Mouse (Mus musculus): ENCODE results near the gene P2rx3. TPM values are rescaled to one million over a fixed set of nuclear protein-coding genes. Genes with fewer than 3 reads are reported as not detected.
A peak's percentile ranks its signal among the peaks of the same experiment; 100 is the strongest.

Gene P2rx3
- total RNA-seq, 2 experiments from 2014 or later = 2.0 to 2.6 TPM

DNA sequence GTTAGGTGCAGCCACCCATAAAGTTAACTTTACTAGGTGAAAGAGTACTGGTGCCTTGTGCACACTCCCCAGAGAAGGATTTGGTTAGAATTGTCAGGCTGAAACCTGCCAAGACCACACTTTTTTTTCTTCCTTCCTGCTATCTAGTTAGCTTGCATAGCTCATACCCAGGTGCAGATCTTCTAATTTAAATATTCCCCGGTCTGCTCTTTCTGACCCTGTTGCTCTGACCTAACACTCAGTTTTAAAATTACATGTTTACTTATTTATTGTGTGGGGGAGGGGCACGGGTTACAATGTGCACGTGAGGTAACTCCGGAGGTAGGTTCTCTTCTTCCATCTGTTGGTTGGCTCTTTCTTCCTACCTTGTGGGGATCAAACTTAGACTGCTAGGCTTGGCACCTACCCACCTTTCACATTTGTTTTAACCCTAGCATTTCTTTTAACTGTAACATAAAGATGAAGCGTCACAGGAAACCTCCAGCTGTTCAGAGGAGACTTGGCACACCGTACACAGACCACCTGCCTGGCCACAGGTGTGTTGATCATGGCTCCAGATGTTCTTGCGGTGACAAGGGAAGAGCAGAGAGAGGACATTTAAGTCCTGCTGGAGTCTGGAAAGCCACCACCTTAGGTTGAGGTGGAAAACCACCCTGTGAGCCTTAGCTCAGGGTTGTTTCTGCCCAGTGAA is 73.0 kb downstream of the P2rx3 start:
- DNase-seq (ENCODE audit: extremely low spot score in 1 of 2, low spot score in 2 of 2) = no peak
- intact Hi-C loops (cut with DNase I) = no loop called here
- TF ChIP-seq CTCF (IDR thresholded peaks at IDR 0.05) = no peak
- H3K4me3 ChIP-seq = no peak overlapping the region
- no peak overlapping the region for H3K27ac ChIP-seq

DNA sequence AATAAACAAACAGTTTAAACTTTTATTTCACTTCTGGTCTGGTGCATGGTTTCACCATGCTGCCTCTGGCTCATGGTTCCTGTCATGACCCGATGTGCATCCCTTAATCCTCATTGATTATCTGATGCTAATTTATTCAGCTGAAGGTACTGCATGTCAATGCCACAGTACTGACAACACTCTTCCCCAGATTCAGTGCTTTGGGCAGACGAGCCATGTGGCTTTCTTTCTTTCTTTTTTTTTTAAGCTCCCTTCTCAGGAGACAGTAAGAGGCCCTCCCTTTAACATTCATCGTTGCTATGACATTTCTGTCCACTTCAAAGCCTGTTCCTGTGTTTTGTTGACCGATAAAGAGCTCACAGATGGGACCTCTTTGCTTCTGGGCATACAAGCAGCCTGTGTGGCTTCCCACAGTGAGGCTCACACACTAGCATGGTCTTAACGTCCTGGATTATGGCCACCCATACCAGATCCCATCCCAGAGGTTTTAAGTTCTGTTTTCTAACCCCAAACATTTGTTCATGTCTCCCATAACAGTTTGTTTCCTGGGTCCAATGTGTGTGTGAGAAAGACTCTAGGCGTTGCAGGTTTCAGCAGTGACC is 74.3 kb downstream of the P2rx3 start:
- intact Hi-C loops (cut with DNase I) = no loop called here
- no peak overlapping the region for H3K4me3 ChIP-seq
- TF ChIP-seq CTCF (IDR thresholded peaks at IDR 0.05) = no peak
- no peak overlapping the region for H3K27ac ChIP-seq
- no peak for DNase-seq (ENCODE audit: extremely low spot score in 1 of 2, low spot score in 2 of 2)

DNA sequence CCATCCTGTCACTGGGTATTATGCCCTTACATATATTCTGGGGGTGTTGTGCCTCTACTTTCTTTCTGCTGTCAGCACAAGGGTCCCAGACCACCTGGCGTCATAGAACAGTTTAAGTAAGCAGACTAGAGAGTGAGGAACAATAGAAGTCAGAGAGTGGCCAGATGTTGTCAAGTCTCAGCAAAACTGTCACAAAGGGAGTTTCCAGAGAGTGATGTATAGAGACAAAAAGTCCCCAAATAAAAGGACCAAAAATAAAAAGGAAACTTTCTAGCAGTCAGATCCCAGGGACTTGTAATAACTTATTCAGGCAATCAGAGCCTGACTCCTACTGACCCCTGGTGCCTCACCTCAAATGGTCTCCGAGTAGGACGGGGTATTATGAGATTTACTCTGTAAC is 75.4 kb downstream of the P2rx3 start:
- DNase-seq (ENCODE audit: extremely low spot score in 1 of 2, low spot score in 2 of 2) = no peak
- no peak overlapping the region for H3K27ac ChIP-seq
- no peak overlapping the region for H3K4me3 ChIP-seq
- intact Hi-C loops (cut with DNase I) = no loop called here
- TF ChIP-seq CTCF (IDR thresholded peaks at IDR 0.05) = no peak

DNA sequence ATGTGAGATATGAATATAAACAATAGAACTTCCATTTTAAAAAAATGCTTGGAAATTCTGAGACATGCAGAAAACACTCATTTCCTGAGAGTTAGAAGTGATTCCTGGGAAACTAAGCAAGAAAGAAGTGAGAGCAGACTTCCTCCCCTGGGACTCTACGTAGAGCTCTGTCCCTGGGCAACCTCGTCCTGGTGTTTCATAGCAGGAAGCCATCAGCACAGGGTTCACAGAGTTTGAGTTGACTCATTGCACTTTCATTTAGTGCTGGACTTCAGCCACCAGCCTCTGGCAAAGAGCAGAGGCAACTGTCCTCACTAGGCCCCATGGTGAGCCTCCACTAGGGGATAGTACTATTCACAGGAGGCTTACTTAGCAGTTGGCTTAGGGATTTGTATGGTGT is 76.0 kb downstream of the P2rx3 start:
- intact Hi-C loops (cut with DNase I) = no loop called here
- Histone ChIP-seq H3K27ac (no peak overlapping the region), H3K4me3 (no peak overlapping the region)
- no peak for TF ChIP-seq CTCF (IDR thresholded peaks at IDR 0.05)
- no peak for DNase-seq (ENCODE audit: extremely low spot score in 1 of 2, low spot score in 2 of 2)

DNA sequence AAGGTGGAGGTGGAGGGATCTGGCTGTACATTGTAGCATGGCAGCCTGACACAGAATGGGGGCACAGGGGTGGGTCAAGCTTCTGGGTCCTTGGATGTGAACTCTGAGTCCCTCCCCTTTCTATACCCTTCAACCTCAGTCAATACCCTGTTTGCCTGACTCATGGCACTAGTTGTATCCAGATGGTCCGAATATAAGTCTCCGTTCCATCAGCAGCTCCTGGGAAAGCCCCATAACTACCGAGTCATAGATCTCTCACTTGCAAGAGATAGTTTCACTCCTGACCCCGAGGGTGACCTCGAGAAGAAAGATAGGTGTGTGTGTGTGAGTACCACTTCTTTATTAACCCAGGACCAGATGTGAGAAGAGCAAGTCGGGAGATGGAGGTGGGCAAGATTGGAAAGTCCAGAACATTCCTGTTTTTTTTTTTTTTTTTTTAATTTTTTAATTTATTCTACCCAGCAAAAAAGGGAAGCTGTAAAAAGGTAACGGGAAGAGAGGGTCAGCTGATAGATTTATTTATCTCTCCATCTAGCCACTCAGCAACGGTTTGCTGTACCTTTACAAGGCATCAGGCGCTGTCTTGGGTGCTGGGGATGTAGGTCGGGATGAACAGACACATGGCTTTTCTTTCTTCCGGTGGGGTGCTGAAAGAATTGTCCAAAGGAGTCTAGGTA is 78.5 kb downstream of the P2rx3 start:
- Histone ChIP-seq H3K27ac (no peak overlapping the region), H3K4me3 (no peak overlapping the region)
- intact Hi-C loops (cut with DNase I) = no loop called here
- DNase-seq (ENCODE audit: extremely low spot score in 1 of 2, low spot score in 2 of 2) = no peak
- no peak for TF ChIP-seq CTCF (IDR thresholded peaks at IDR 0.05)

DNA sequence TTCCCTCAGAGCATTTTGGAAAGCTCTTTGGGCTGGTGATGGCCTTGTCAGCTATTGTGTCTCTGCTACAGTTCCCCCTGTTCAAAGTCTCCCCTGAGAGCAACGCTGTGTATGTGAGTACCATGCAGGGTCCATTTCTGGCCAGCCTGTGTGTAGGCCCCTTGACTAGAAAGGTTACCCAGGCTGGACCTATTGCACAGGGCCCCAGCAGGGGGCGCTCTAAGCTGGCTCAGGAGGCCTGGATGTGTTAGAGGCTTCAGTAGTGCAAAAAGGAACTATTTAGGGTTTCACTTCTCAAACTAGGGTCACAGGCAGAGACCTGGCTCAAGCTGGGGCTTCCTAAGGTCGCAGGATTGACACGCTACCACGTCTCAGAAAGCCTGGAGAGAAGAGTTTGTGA is 81.0 kb downstream of the P2rx3 start:
- intact Hi-C loops (cut with DNase I) = loop anchor here (1.0 kb wide), 1 partner anchor 51 kb away; no protein-coding TSS in a partner anchor
- TF ChIP-seq CTCF (IDR thresholded peaks at IDR 0.05) = peak; percentile 98
- peak; percentile 47 to 55 for DNase-seq (ENCODE audit: extremely low spot score in 1 of 2, low spot score in 2 of 2)
- no peak overlapping the region for H3K27ac ChIP-seq
- H3K4me3 ChIP-seq = no peak overlapping the region

DNA sequence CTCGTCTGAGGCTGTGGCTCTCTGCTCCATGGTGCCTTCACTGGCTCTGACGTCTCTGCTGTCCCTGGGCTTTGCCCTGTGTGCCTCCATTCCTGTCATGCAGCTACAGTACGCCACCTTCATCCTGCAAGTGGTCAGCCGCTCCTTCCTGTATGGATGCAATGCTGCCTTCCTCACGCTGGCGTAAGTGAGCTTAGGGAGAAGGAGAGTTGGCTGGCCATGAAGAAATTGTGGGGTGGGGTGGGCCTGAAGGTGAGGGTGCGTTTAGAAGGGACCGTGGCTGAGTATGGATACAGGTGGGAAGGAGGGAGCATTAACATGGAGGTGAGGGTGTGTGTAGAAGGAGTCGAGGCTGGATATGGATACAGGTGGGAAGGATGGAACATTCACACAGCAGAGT is 81.8 kb downstream of the P2rx3 start:
- no peak for DNase-seq (ENCODE audit: extremely low spot score in 1 of 2, low spot score in 2 of 2)
- Histone ChIP-seq H3K27ac (no peak overlapping the region), H3K4me3 (no peak overlapping the region)
- intact Hi-C loops (cut with DNase I) = no loop called here
- no peak for TF ChIP-seq CTCF (IDR thresholded peaks at IDR 0.05)

DNA sequence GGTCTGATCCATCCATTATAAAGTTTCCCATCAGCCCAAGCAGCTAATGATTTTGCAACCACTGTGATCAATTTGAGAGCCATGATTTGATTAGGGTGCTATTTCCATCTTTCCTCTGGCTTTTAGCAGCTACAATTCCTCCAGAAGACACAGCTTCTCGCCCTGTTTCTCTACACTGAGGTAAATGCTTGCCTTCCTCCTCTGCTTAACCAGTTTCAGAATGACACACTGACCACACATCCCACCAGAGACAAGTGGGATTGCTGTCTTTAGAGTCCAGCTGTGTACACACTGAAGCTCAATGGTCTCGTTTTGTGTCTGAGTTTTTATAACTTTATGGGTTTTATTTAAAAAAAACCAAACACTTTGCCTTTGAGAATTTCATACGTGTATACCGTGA is 84.6 kb downstream of the P2rx3 start:
- TF ChIP-seq CTCF (IDR thresholded peaks at IDR 0.05) = no peak
- no peak overlapping the region for H3K27ac ChIP-seq
- intact Hi-C loops (cut with DNase I) = loop anchor here (5.0 kb wide), 1 partner anchor 60 kb away; no protein-coding TSS in a partner anchor
- H3K4me3 ChIP-seq = no peak overlapping the region
- no peak for DNase-seq (ENCODE audit: extremely low spot score in 1 of 2, low spot score in 2 of 2)

DNA sequence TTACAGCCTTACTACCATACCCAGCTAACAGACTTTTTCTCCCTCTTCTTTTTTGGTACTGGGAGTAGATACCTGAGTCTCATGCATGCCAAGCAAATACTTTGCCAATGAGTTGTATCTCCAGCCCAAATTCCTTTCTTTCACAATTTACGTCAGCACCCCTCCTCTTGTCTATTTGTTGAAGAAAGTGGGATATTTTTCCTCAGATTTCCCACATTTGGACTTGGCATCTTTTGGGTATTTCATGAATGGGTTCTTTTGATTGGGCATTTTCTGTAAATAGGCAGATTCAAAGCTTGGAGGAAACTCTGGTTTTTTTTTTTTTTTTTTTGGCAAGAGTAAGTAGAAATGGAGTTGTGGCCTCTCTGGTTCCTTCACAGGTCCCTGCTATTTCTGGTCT is 85.0 kb downstream of the P2rx3 start:
- Histone ChIP-seq H3K27ac (no peak overlapping the region), H3K4me3 (no peak overlapping the region)
- intact Hi-C loops (cut with DNase I) = loop anchor here (5.0 kb wide), 1 partner anchor 60 kb away; no protein-coding TSS in a partner anchor
- DNase-seq (ENCODE audit: extremely low spot score in 1 of 2, low spot score in 2 of 2) = no peak
- no peak for TF ChIP-seq CTCF (IDR thresholded peaks at IDR 0.05)

DNA sequence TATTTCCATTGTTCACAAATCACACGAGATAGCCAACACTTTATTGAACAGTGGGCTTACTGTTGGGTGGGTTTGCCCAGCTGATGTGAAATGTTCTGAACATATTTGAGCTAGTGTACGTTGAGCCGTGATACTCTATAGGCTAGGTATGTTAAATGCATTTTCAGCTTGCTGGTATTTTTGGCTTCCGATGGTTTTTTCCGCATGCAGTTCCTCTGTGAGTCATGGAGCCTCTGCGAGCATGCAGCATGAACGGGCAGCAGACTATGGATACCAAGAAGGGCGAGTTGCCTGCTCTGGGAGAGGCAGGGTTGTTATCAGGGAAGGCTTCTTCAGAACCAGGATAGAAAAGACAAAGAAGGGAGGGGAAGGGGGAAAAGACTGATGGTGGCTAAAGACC is 86.2 kb downstream of the P2rx3 start:
- intact Hi-C loops (cut with DNase I) = loop anchor here (5.0 kb wide), 1 partner anchor 59 kb away; no protein-coding TSS in a partner anchor
- peak in 1 of 2 experiments; percentile 21 for DNase-seq (ENCODE audit: extremely low spot score in 1 of 2, low spot score in 2 of 2)
- H3K4me3 ChIP-seq = no peak overlapping the region
- no peak overlapping the region for H3K27ac ChIP-seq
- TF ChIP-seq CTCF (IDR thresholded peaks at IDR 0.05) = no peak

DNA sequence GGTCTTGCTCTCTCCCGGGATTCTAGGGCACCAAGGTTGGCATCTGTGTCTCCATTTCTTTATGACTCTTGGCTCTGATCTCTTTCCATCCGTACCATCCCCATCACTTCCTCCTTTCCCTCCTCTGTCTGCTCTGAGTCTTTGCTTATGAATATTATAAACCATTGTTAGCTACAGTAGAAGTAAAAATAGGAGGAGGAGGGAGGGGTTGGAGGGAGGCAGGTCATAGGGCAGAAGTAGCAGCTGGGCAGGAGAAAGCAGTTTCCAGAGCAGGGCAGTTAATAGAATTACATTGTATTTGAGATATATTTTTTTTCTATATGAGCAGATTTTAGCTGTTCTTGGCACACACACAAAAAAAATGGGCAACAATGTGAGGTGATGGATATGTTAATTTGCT is 88.5 kb downstream of the P2rx3 start:
- Histone ChIP-seq H3K27ac (no peak overlapping the region), H3K4me3 (no peak overlapping the region)
- intact Hi-C loops (cut with DNase I) = no loop called here
- TF ChIP-seq CTCF (IDR thresholded peaks at IDR 0.05) = no peak
- no peak for DNase-seq (ENCODE audit: extremely low spot score in 1 of 2, low spot score in 2 of 2)

Other genes with a start within 250 kb of the P2rx3 start
- 1 to 10 TPM; 6.4 to 6.7 TPM for gene Ube2l6, start 238.6 kb downstream of the P2rx3 start, total RNA-seq (2021)
- gene Smtnl1, start 214.8 kb downstream of the P2rx3 start, total RNA-seq (2021) = not detected
- 10 to 100 TPM; 49.1 to 51.3 TPM for gene Timm10, start 210.5 kb downstream of the P2rx3 start, total RNA-seq (2021)
- under 1 TPM; 0.27 to 0.30 TPM for gene Slc43a1, start 198.6 kb downstream of the P2rx3 start, total RNA-seq (2021)
- 100 to 1,000 TPM in 1 of 2 experiments, 10 to 100 TPM in 1; 99.5 to 113 TPM for gene Rtn4rl2, start 150.8 kb downstream of the P2rx3 start, total RNA-seq (2021)
- under 1 TPM in 1 of 2 experiments, not detected in 1; 0.14 TPM for gene Slc43a3, start 100.9 kb downstream of the P2rx3 start, total RNA-seq (2021)
- gene Prg2, start 57.0 kb downstream of the P2rx3 start, total RNA-seq (2021) = not detected
- not detected for gene Prg3, start 49.2 kb downstream of the P2rx3 start, total RNA-seq (2021)
- 100 to 1,000 TPM; 106 to 111 TPM for gene Ssrp1, start 228 bp downstream of the P2rx3 start, total RNA-seq (2021)
- gene Tnks1bp1, start 10.6 kb upstream of the P2rx3 start, total RNA-seq (2021) = 100 to 1,000 TPM; 130 to 148 TPM
- under 1 TPM; 0.30 to 0.38 TPM for gene Aplnr, start 98.8 kb upstream of the P2rx3 start, total RNA-seq (2021)
- 10 to 100 TPM; 32.8 to 36.5 TPM for gene Lrrc55, start 159.7 kb upstream of the P2rx3 start, total RNA-seq (2021)